Mouse (Mus musculus): ENCODE measurements at regions not wholly inside any gene's neighbourhood (a gene's known extent, or its start where the extent isn't known, plus 50 kb on each side); places are given as distances from the start of the nearest gene placed in this dataset.

DNA sequence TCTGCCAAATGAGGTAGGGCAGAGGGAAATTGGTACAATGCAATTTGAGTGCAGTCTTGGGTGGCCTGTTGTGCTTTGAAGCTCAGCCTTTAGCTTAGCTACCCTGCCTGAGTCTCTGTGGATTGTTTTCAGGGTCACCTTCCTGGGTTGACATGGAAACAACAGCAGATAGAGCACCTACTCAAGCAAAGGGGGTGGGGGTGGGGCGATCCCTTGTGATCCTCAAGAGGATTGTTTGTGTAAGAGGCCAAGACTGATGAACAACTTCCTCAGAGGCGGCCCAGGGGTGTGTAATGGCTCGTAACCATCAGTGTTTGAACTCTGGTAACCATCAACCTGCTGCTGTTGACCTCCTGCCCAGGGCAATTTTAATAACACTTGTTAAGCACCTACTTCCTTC, 187.8 kb upstream of the Tle4 start:
- DNase-seq: no peak

DNA sequence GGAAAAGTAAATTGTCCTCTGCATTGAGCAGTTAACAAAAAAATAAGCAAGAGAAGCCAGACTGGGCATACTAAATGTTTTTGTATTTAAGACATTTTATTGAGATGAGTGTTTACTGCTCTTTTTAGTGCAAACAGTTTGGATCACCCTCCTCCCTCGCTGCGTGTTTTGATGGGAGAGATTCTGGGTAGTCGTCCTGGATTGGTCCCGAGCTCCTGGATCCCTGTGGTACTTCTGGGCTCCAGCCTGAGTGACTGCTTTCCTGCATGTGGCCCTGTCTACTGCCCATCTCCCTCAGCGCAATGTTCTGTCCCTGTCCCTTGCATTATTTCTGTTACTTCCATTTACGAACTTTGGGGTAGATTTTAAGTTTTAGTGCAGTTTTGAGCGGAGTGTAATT, 179.9 kb upstream of the Tle4 start:
- no peak for DNase-seq

DNA sequence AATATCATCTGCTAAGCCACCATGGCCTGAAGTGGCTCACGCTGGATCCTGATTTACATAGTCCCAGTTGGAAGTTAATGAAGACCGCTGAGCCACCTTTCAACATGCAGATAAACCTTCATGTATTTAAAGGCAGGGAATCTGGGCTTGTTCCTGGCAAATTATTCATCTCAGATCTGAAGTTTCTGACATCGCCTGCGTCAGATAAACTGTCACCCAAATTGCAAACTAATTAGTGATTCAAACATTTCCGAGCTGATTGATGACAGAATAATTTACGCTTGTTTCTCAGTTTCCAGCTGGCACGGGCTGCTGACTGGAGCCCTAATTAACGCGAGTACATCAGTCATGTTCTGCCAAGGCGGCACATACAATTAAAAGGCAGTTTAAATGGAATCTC, 179.3 kb upstream of the Tle4 start:
- DNase-seq: no peak

DNA sequence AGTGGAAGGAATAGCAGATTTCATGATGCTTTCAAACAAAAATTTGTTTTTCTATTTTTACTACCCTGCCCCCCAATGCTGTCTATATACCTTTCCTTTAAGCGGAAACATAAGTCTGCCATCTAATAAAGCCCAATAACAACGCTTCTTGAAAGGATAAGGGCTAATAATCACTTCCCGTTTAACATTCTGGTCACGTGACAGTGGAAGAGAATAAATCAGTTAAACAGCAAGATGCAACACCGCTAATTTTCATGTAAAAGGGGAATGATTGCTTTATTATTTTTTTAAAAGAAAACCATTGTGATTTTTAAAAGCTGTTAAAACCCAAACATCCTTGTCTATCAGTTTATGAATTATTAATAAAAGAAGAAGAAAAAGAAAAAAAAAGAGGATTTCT, 178.9 kb upstream of the Tle4 start:
- no peak for DNase-seq

DNA sequence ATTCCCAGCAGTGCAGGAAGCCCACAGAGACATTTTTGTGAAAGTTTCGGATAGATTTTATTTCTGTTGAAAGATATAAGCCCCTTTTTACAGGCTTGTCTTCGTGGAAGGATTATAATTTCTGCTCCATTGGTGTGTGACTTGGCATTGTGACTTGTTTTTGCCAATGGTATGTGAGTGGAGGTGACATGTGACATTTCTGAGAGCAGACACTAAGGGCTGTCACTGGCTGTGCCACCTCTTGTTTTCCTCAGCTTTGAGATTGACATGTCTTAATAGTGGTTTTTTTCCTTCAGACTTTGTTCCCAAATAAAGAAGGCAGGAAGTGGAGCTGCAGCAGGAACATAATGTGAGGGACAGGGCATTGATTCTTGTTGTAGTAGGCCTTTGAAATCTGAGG, 174.9 kb upstream of the Tle4 start:
- DNase-seq: no peak

DNA sequence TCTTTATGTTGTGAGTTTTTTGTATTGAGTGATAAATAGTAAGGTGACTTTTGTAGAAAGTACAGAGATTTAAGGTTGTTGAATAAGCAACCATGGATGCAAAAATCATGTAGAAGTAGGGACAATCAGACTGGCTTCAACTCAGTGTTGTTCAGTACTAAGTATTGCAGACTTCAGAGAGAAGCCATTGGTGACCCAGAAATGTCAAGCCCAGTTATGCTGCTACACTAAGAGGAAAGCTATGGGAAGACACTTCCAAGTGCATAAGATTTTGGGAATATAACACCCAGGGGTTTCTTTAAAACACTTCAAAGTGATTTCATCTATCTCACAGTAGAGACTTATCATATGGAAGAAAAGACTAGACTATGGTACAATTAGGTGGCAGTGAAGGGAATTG, 154.8 kb upstream of the Tle4 start:
- DNase-seq: no peak

DNA sequence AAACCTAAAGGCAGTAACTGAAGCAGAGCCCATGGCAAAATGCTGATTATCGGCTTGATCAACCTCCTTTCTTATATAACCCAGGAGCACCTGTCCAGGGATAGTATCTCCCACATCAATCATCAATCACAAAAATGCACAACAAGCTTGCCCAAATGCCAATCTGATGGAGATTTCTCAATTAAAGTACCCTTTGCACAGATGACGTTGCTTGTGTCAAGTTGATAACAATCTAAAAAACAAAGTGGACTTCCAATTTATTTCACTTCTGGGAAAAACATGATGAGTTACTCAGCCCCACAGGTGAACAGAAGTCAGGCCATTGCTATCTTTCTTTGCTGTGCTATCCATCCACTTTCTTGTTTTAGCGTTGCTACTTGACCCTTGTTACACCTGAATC, 144.5 kb upstream of the Tle4 start:
- no peak for DNase-seq

DNA sequence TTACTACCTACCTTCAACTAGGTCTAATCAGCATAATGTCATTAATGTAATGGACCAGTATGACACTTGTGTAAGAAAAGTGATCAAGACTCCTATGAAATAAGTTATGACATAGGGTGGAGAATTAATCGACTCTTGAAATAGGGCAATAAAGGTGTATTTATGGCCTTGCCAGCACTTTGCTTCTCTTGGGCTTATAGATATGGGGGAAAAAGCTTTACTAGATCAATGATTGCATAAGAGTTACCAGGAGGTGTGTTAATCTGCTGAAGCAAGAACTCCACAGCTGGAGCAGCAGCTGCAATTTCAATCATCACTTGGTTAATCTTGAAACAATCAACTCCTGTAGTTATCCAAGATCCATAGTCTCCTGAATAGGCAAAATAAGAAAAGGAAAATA, 143.1 kb upstream of the Tle4 start:
- no peak for DNase-seq

DNA sequence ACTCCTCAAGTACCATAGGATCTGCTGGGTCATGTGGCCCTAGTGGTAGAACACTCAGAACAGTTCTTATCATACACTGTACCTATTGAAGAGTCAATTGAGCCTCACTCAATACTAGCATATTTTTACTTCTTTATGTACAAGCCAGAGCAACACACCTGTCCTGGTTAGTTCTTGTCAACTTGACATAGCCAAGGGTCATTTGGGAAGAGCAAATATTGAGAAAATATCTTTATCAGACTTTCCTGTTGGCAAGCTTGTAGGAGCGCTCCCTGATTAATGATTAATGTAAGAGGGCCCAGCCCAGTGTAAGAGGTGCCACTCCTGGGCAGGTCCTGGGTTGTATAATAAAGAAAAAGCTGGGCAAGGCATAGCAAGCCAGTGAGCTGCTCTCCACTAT, 142.3 kb upstream of the Tle4 start:
- DNase-seq: no peak

DNA sequence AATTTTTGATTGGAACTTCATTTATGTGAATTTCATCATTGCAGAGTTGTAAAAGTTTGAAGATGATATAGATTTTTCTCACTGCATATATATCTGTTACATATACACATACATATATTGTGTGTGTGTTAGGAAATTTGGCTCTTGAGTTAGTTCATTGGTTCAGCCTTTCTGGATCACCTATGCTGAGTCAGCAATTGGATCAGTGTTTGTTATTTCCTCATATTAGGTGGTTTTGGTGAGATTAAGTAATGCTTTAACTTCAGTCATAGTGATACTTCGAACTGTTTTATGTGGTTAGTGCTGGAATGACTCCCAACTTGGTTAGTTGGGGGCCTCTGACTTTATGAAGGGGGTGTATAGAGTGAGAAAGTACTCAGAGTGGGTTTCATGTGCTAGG, 138.7 kb upstream of the Tle4 start:
- DNase-seq: no peak

DNA sequence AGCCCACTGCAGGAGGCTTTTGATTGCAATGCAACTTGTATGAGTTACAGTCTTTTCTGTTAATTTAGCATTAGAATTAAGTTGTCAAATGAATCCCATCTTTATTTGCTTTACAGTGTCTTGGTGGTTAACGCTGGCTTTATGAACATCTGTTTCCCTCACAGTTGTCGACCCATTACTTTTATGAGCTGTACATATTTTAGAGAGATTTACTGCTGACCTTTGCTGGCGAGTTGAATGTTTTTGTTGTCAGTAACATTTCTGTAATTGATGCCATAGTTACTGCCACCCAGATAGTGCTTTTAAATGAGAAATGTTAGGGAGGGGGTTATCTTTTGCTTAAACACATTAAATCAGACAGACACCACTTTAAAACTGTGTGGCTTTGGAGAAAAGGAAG, 127.5 kb upstream of the Tle4 start:
- DNase-seq: no peak

DNA sequence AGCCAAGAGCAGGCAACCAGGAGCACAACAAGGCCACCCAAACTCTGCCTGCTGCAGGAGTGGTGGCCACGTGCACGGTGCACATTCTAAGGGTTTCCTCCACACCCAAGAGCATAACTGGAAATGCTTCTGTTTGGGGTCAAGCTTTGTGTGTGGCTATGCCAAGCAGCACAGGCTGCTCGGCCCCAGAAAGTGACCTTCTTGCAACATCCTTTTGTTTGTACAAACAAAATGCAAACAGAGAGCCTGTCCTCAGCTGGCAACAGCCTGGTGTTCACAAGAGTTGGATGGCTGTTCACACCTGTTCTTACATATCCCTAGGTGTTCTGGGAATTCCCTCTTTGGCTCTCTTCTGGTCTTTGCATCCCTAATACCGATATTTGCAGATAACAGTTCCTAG, 126.8 kb upstream of the Tle4 start:
- no peak for DNase-seq

DNA sequence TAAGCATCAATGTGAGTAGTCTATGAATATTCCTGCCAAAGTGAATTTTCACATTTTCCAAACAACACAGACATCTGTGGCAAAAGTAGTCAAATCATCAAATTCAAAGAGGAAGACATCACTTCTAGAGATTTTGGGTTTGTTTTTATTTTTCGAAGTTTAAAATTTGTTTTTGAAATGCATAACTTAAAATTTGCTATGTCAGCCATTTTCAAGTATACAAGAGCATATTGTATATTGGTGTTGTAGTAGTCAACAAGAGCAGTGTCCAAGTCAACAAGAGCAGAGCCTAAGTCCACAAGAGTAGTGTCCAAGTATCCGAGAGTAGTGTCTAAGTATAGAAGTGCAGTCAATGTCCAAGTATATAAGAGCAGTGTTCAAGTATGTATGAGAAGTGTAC, 107.9 kb upstream of the Tle4 start:
- no peak for DNase-seq

DNA sequence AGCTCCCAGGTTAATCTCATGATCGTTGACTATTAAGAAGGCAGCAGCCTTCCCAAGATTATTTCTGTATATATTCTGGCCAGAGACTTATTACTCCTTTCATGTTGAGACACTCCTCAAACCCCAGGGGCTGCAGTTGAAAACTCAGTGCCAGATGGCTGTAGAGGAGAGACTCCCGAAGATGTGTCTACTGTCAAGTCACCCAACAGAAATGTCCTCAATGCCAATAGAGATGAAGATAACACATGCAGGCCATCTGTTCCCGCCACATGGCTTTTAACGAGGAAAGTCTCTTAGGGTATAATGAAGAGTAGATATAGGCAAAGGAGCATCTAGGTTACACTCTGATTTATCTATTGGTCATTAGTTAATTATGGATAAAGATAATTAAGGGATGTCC, 103.3 kb upstream of the Tle4 start:
- DNase-seq: no peak

DNA sequence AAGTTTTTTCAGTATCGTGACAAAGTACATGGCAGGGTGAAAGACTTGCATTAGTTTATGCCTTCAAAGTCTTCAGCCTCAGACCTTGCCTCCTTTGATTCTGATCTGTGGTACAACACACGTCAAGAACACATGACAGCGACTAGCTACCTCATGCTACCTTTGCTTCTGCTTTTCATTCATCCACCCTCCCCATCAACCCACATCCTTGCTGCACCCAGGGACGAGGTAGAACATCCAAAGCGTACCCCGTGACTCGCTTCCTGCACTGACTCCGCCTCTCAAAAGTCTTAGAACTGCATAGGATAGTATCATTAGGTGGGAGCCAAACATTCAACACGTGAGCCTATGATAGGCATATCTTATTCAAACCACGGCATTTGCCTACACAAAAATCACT, 97.5 kb upstream of the Tle4 start:
- no peak for DNase-seq

DNA sequence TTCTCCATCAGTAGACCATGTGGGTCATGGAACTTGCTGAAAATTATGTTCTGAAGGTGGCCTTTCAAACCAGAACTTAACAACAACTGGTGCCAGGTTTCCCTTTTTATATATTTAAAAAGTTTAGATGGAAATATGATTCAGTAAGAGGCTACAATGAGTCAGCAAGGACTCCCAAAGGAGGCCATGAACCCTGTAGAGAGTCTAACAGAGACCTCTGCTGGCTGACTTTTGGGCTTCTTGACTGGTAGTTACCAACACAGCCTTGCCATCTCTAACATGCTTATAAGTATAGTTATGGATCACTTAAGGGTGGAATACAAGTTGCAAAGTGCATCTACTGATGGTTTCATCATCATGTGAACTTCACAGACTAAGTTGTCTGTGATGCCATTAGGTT, 94.3 kb upstream of the Tle4 start:
- peak; percentile 36 for DNase-seq

DNA sequence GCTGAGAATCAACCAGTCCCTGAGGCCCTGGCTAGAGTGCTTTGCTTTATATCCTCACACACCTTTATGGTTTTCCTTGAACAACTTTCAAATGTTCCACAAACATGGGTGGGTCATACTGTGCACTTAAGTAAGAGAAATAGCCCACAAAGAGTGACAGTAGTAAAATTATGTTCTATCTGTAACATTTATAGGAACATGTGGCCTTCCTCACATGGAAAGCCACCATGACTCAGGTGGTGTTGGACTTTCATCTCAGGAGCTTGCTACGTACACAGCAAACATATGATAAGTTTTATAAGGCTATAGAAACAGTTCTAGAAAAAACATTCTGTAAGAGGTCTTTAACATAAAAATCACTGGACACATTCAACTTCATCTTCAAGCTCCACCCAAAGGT, 87.8 kb upstream of the Tle4 start:
- DNase-seq: no peak

DNA sequence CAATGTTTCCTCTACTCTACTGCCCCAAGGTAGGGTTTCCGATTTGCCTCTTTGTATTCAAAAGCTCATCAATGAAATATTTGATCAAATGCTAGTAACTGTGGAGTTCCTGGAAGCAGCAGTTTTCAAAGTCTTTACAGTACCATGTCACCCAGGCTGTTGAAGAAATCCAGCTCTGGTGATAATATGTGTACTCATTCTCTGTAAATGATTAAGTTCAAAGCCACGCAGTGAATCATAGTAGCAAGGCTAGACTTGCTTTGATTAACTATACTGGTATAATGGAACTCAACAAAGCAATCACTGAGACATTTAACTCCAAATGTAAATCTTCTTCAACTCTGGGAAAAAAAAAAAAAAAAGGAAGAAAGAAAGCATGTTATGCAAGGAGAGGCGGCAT, 86.8 kb upstream of the Tle4 start:
- DNase-seq: no peak

DNA sequence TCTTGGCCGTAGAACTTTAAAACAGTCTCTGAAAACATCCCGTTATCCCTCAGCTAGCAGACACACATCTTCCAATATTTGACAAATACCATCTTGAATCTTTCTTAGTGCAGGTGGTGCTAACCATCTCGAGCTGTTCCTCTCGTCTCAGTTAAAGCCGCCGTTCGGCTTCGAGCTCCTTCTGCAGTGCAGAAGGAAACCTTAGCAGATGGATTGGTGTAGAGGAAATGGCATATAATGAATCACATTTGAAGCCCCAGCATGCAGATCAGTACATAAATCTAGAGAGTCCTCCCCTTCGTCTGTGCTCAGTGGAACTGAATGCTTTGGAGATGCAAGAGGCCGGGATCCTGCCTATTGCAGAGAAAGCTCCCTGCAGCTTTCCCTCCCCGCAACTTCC, 83.5 kb upstream of the Tle4 start:
- no peak for DNase-seq

DNA sequence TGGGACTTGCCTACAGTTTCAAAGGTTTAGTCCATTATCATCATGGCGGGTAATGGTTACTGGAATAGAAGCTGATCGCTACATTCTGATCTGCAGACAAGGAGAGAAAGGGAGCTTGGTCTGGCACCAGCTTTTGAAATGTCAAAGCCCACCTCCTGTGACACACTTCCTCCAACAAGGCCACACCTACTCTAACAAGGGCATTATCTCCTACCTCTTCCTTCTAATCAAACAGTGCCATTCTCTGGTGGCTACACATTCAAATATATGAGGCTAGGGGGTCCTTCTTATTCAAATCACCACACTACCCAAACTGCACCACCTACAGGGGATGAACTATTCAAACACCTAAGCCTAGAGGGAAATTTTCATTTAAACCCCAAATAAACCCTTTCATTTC, 81.9 kb upstream of the Tle4 start:
- no peak for DNase-seq

DNA sequence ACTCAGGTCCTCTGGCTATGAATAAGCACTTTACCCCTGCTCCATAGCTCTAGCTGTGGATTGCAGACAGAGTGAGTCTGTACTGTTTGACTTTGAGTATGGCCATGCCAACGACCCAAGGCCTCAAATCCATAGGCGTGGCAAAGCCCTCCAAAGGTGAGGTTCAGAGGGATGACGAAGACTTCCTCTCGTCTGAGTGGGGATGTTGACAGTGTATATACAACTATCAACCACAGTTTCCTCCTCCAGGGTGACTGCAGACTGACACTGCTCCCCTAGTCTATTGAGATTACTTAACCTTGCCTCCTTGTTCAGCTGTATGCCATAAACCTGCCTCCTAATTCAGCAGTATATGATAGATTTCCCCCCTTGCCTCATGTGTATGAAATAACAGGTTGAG, 80.7 kb upstream of the Tle4 start:
- DNase-seq: no peak

DNA sequence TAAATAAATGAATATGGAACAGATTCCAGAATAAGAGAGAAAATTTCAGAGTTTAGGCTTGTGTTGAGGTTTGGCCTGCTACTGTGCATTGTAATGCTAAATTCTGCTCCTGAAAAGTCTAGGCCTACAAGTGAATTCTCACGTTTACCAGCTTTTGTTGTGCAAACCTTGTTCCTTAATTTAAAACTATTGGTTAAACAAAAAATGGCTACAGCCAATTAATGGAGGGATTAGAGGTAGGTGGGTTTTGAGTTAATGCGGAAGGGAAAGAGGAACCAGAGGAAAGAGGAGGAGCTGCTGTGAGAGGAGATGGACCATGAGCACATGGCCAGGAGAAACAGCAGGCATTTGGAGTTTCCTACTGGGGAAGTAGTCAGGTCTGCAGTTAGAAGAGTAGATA, 79.1 kb upstream of the Tle4 start:
- DNase-seq: no peak

DNA sequence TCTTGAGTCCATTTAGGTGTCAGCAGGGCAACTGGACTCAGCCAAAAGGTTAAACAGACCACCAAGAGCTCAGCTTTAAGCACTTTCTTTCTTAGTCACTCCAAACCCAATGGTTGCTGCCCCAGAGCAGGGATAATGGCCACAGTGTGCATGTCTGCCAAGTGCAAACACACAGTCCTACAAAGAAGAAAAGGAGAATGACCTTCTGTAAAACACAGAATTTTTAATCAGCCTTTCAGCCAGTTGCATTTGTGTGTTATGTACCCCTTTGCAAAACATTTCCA, 72.9 kb upstream of the Tle4 start:
- no peak for DNase-seq

DNA sequence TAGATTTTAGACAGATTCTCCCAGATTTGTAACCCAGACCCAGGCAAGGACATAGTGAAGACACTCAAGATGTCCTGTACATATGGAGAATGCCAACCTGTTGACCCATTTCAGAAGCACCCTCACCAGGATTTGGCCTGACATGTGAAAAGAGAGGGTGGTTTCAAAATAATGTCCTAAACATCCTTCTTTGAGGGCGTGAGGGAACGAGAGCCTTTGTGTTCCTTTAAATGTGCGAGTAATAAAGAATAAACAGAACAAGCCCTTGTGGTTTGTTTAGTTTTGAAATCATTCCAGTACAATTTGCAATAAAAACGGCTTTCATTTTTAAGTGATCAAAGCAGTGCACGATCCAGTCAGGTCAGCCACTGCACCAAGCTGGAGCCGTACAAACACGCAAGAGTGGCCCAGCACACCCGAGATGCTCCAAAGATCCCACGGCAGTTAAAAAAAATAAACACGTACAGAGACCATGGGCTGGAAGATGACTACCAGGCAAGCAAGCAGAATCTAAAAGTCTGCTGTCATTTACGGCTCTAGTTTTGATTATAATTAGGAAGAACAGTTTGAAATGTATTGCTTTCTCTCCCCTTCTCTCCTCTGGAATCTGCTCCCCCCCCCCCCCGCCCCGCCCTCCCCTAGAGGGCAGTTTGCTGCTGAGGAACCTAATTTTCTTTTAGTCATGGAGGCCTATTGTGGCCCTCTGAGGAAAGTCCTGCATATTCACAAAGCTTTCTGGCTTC, 72.4 kb upstream of the Tle4 start:
- DNase-seq: no peak

DNA sequence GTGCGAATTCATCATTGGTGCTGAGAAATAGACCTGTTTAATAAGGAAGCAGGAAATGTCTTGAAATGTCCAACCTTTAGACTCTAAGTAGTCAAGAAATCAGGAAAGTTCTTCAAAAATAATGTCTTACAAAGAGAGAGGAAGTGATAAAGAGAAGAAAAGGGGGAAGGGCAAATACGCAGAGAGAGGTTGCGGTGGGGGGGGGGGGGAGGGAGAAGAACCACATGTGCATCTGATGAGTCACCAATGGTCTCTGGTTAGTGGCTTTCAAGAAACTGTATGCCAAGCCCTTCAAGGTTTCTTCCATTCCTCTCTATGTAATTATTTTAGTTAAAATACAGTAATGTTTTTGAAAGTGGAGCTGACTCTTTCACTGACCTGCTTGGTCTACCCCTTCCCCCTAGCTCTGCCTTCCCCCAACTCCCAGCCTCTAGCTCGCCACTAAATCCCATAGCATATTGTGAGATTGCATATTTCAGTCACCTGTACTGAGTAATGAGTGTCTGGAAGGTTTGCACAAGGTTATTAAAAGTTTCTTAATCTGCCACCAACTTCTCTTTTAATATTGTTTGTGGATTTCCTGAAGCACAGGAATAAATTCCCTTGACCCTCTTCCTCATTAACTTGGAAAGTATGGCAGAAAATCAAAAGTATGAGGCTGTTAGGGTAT, 70.8 kb upstream of the Tle4 start:
- DNase-seq: no peak
